Mouse (Mus musculus) adrenal gland, postnatal 25 days (tissue): ENCODE results near the gene Krtap4-7. TPM values are rescaled to one million over a fixed set of nuclear protein-coding genes. Genes with fewer than 3 reads are reported as not detected.
"Not testable (repeated sequence)": the region's sequence is repeated elsewhere in the genome, so short reads cannot be mapped to it uniquely, and the experiment has no call there.

Experiments
- DNase-seq: peaks from one replicate; pipeline ENCODE4 v3.0.0; 2021; ENCODE audit warnings: mixed read lengths
- long read RNA-seq: library from polyadenylated mRNA; stranded (forward); transcript quantifications from one replicate; pipeline ENCODE4 v2.0.0, GENCODE M21; 2021
- total RNA-seq: library from RNA; stranded (reverse); gene quantifications from 2 replicates; pipeline ENCODE4 v1.2.3, GENCODE M21; 2021

Krtap4-7 gene
- not detected in 2 replicates for total RNA-seq
- long read RNA-seq = 0 reads

- DNase-seq = not testable (repeated sequence)
Observed at GRCm38 (mm10) chr11:99643635-99644139, at the start of gene Krtap4-7. TSS of gene Krtap4-7 (minus strand) at chr11:99644089.

- no peak for DNase-seq
Observed at GRCm38 (mm10) chr11:99690463-99690862, 46.6 kb upstream of the Krtap4-7 start, which contains the start of gene Gm14190. TSS of gene Gm14190 (minus strand) at chr11:99690740.

GRCm38 (mm10) chr11:99685235-99685634 lies 41.3 kb upstream of the Krtap4-7 start:
- DNase-seq = not testable (repeated sequence)

GRCm38 (mm10) chr11:99683481-99683880 lies 39.6 kb upstream of the Krtap4-7 start:
- no peak for DNase-seq

- no peak for DNase-seq
Observed at GRCm38 (mm10) chr11:99665860-99666259, 22.0 kb upstream of the Krtap4-7 start, which contains the start of gene Krtap4-6. TSS of gene Krtap4-6 (minus strand) at chr11:99665960.

- no peak for DNase-seq
Observed at GRCm38 (mm10) chr11:99662802-99663201, 18.9 kb upstream of the Krtap4-7 start.

- no peak for DNase-seq
Observed at GRCm38 (mm10) chr11:99659256-99659655, 15.4 kb upstream of the Krtap4-7 start.

GRCm38 (mm10) chr11:99658467-99659010 lies 14.7 kb upstream of the Krtap4-7 start, which contains the start of gene Gm11563:
TSS of gene Gm11563 (minus strand) at chr11:99658960.
- not testable (repeated sequence) for DNase-seq

GRCm38 (mm10) chr11:99657051-99657450 lies 13.2 kb upstream of the Krtap4-7 start:
- DNase-seq = no peak

GRCm38 (mm10) chr11:99650136-99650535 lies 6.2 kb upstream of the Krtap4-7 start, which contains the start of gene Gm11555:
TSS of gene Gm11555 (minus strand) at chr11:99650236.
- DNase-seq = no peak

GRCm38 (mm10) chr11:99646444-99646843 lies 2.6 kb upstream of the Krtap4-7 start:
- no peak for DNase-seq

- DNase-seq = no peak
Observed at GRCm38 (mm10) chr11:99644351-99644750, 462 bp upstream of the Krtap4-7 start.

- no peak for DNase-seq
Observed at GRCm38 (mm10) chr11:99640926-99641325, 3.0 kb downstream of the Krtap4-7 start.

- DNase-seq = no peak
Observed at GRCm38 (mm10) chr11:99637086-99637485, 6.8 kb downstream of the Krtap4-7 start.

- no peak for DNase-seq
Observed at GRCm38 (mm10) chr11:99634653-99635134, 9.2 kb downstream of the Krtap4-7 start, which contains the start of gene Krtap4-2. TSS of gene Krtap4-2 (minus strand) at chr11:99635084.

GRCm38 (mm10) chr11:99633293-99633692 lies 10.6 kb downstream of the Krtap4-7 start:
- no peak for DNase-seq

- DNase-seq = no peak
Observed at GRCm38 (mm10) chr11:99630890-99631289, 13.0 kb downstream of the Krtap4-7 start.

GRCm38 (mm10) chr11:99628138-99628537 lies 15.8 kb downstream of the Krtap4-7 start, which contains the start of gene Krtap4-1:
TSS of gene Krtap4-1 (minus strand) at chr11:99628238.
- DNase-seq = no peak

- DNase-seq = no peak
Observed at GRCm38 (mm10) chr11:99620335-99620734, 23.6 kb downstream of the Krtap4-7 start, which contains the start of gene Gm11562. TSS of gene Gm11562 (minus strand) at chr11:99620435.

- no peak for DNase-seq
Observed at GRCm38 (mm10) chr11:99614796-99615363, 29.0 kb downstream of the Krtap4-7 start, which contains the start of gene Krtap2-4. TSS of gene Krtap2-4 (minus strand) at chr11:99614846.

- not testable (repeated sequence) for DNase-seq
Observed at GRCm38 (mm10) chr11:99610089-99610488, 33.8 kb downstream of the Krtap4-7 start, which contains the start of gene Gm11937. TSS of gene Gm11937 (minus strand) at chr11:99610189.

- no peak for DNase-seq
Observed at GRCm38 (mm10) chr11:99609126-99609525, 34.8 kb downstream of the Krtap4-7 start.

- not testable (repeated sequence) for DNase-seq
Observed at GRCm38 (mm10) chr11:99603208-99603607, 40.7 kb downstream of the Krtap4-7 start, which contains the start of gene Gm11938. TSS of gene Gm11938 (minus strand) at chr11:99603308.
